Mouse (Mus musculus): ENCODE data around the gene Cad.

DNA sequence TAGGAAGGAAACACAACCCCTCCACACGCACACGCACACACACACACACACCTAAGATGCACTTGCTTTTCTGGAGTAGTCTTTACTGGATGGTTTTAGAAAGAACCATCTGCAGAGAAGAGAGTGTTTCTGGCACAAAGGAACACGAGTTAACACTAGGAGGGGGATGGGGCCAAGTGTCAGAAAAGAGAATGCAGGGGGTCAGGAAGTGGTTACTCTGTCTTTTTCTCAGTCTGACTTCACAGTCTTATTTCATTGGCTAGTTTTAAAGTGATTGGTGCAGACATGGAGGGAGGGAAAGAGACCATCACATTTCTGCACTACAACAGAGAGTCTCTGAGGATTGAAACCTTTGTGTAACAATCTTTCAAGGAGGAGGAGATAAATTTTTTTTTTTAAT is 41.8 kb upstream of the Cad start:
- TF ChIP-seq USF1 (IDR thresholded peaks at IDR 0.05; ENCODE audit: low read depth) (no peak), CTCF (IDR thresholded peaks at IDR 0.05; ENCODE audit: control insufficient read depth, insufficient read depth, insufficient read length) (no peak), MAX (IDR thresholded peaks at IDR 0.05) (no peak), MYOD1 (IDR thresholded peaks at IDR 0.05; ENCODE audit: control insufficient read depth, insufficient read length, low read depth) (no peak), FOSL1 (IDR thresholded peaks at IDR 0.05; ENCODE audit: insufficient read depth, low read length, poor library complexity, severe bottlenecking) (no peak), MYOG (IDR thresholded peaks at IDR 0.05; ENCODE audit: control insufficient read depth, extremely low read depth, insufficient read length) (no peak)

Measured in C2C12 (cell line).